Mouse (Mus musculus) thymus, adult 2 months (tissue): Measurements from ENCODE around the gene 1700021F05Rik. TPM values are rescaled to one million over a fixed set of nuclear protein-coding genes. Genes with fewer than 3 reads are reported as not detected.
A peak's percentile ranks its signal among the peaks of the same experiment; 100 is the strongest.

Experiments used
- DNase-seq: peaks from one replicate; pipeline ENCODE4 v3.0.0; 2021
- H3K27ac ChIP-seq: fragments of 200-500 bp; 2 replicates; pipeline ENCODE4 v1.5.1; 2012; ENCODE audit warnings: low read length, control low read depth; ENCODE audit not compliant: control insufficient read depth, insufficient read depth
- H3K27me3 ChIP-seq: fragments of 200-500 bp; 2 replicates; pipeline ENCODE4 v1.6.1; 2012; ENCODE audit warnings: mild to moderate bottlenecking, low read length, moderate library complexity, mixed read lengths; ENCODE audit not compliant: control insufficient read depth, insufficient read depth
- H3K36me3 ChIP-seq: fragments of 200-500 bp; 2 replicates; pipeline ENCODE4 v1.6.1; 2012; ENCODE audit warnings: mild to moderate bottlenecking, low read length, moderate library complexity; ENCODE audit not compliant: control insufficient read depth, insufficient read depth
- H3K4me1 ChIP-seq: fragments of 200-500 bp; replicated peaks from 2 replicates; pipeline ENCODE4 v1.6.1; 2012; ENCODE audit warnings: low read length; ENCODE audit not compliant: control insufficient read depth, insufficient read depth
- H3K4me3 ChIP-seq: fragments of 200-500 bp; 2 replicates; pipeline ENCODE4 v1.5.1; 2012; ENCODE audit warnings: mild to moderate bottlenecking, low read length, control low read depth, moderate library complexity; ENCODE audit not compliant: control insufficient read depth, insufficient read depth
- CTCF ChIP-seq: fragments of 200-500 bp; IDR thresholded peaks from 2 replicates; pipeline ENCODE4 v1.5.1; 2012; ENCODE audit warnings: mild to moderate bottlenecking, control low read depth, low read length, moderate library complexity, borderline replicate concordance; ENCODE audit not compliant: control insufficient read depth, poor library complexity, insufficient read depth; ENCODE audit errors: extremely low read depth
- POLR2A ChIP-seq: fragments of 200-500 bp; IDR thresholded peaks from 2 replicates; pipeline ENCODE4 v1.6.1; 2012; ENCODE audit warnings: mild to moderate bottlenecking, low read length, control low read depth, moderate library complexity; ENCODE audit not compliant: control insufficient read depth, poor library complexity, insufficient read depth; ENCODE audit errors: extremely low read depth
- WGBS: fragments of 180-500 bp; shearing (Covaris S2); methylation state at CpG from one replicate; pipeline ENCODE4 v1.1.7; 2018; 5-methylcytosine and 5-hydroxymethylcytosine counted together
- polyA plus RNA-seq: library from polyadenylated mRNA; depleted of rRNA; stranded (reverse); fragments of >200 nt; gene quantifications from 2 replicates; pipeline ENCODE4 v1.2.3, GENCODE M21; 2012

Gene 1700021F05Rik
- polyA plus RNA-seq, 1 experiment = 8.0 TPM

DNA sequence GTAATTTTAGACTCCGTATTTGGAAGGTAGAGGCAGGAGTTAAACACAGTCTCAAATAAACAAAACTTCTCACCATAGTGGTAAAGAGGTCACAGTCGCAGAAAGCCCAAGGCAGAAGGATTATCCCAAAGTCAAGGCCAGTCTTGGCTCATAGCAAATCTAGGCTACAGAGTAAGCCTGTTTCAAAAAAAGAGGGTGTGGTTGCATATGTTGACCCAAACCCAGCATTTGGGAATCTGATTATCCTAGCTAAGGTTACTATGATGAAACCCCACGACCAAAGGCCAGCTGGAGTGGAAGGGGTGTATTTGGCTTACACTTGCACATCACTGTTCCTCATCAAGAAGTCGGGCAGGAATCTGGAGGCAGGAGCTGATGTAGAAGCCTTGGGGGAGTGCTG is 52.5 kb downstream of the 1700021F05Rik start:
- DNase-seq = no peak
- Histone ChIP-seq H3K4me1 (no peaks in the 10 kb centered on the region), H3K27me3 (no peaks in the 10 kb centered on the region), H3K27ac (no peak overlapping the region), H3K4me3 (no peak overlapping the region), H3K36me3 (no peaks in the 10 kb centered on the region)
- TF ChIP-seq CTCF = no peak
- no peak for TF ChIP-seq POLR2A
- WGBS = 94% methylated on average over 4 of the region's 4 CpGs

DNA sequence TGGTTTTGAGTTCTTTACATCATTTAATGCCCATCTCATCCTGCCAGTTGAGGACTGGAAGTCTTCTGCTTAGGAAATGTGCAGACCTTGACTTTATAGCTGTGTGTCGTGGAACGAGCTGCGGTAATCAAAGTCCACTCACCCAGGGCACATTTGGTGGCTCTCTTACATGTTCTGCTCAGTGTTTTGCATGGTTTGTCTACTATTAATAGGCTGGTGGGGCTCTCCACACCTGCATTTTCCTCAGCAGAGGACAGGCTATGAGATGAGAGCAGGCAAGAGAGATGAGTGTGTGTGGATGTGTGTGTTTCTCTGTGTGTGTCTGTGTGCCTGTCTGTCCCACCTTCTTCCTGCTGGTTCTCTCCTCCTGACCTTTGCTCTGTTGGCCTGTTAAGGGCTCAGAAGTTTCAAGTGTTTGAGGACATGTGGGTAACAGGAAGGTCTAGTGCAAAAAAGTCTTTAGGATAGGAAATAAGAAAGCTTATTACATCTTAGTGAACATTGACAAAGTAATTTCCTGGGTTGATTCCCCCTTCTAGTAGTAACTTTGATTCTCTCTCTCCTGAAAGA is 53.3 kb downstream of the 1700021F05Rik start:
- no peak overlapping the region for H3K4me3 ChIP-seq
- no peak overlapping the region for H3K27ac ChIP-seq
- H3K36me3 ChIP-seq = no peaks in the 10 kb centered on the region
- no peak for TF ChIP-seq CTCF
- TF ChIP-seq POLR2A = no peak
- H3K27me3 ChIP-seq = no peaks in the 10 kb centered on the region
- H3K4me1 ChIP-seq = no peaks in the 10 kb centered on the region
- no peak for DNase-seq
- WGBS = 94% methylated on average over 3 of the region's 3 CpGs

DNA sequence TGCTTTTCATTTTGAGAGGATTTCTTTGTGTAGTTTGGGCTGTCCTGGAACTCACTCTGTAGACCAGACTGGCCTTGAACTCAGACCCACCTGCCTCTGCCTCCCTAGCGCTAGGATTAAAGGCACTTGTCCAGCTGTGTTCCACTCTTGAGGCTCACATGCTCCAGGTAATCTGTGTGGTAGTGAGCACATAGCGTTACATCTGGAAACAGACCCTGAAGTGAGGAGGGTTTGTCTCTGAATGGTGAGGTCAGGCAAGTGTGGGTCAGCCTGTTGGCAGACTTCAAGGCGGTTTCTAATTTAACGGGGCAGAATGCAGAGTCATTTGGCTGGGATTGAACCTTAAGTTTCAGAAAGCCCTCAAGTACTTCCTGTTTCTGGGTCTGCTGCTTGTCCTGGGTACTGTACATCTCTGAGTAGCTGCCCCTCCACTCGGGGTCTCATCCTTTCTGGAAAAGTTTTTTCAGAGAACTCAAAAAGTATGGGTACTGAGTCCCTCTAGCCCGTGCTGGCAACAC is 55.0 kb downstream of the 1700021F05Rik start:
- H3K4me1 ChIP-seq = no peaks in the 10 kb centered on the region
- no peaks in the 10 kb centered on the region for H3K36me3 ChIP-seq
- 73% methylated on average over 6 of the region's 6 CpGs for WGBS
- H3K27me3 ChIP-seq = no peaks in the 10 kb centered on the region
- H3K4me3 ChIP-seq = no peak overlapping the region
- DNase-seq = no peak
- no peak overlapping the region for H3K27ac ChIP-seq
- TF ChIP-seq CTCF = no peak
- TF ChIP-seq POLR2A = no peak

DNA sequence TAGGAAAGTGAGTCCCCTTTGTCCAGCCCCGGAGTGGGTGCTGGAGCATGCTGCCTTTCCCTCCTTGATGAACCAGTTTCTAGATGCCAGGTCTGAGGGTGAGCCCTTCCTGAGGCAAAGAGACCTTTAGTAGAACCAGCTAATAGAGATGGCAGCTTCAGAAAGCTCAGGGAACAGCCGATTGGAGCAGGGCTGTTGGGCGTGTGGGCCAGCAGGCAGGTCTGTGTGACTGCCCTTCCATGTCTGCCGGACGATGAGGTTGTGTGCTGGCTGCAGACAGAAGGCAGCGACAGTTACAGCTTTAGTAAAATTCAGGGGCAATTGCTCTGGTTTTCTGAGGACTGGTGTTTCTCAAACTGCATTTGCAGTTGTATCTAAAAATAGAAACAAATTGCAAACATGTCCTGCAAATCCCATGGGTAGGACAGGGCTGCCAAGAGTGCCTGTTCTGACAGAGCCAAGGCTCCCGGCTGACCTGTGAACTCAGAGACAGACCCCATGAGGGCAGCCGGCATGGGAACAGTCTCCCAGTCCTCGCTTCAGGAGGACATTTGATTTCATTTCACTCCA is 57.3 kb downstream of the 1700021F05Rik start:
- H3K27me3 ChIP-seq = no peaks in the 10 kb centered on the region
- peaks cover 2% of the 10 kb centered on the region; the same call in 1 of the 2 replicates for H3K4me1 ChIP-seq
- no peaks in the 10 kb centered on the region for H3K36me3 ChIP-seq
- no peak overlapping the region for H3K4me3 ChIP-seq
- DNase-seq = no peak
- WGBS = 92% methylated on average over 9 of the region's 9 CpGs
- H3K27ac ChIP-seq = no peak overlapping the region
- no peak for TF ChIP-seq POLR2A
- no peak for TF ChIP-seq CTCF

DNA sequence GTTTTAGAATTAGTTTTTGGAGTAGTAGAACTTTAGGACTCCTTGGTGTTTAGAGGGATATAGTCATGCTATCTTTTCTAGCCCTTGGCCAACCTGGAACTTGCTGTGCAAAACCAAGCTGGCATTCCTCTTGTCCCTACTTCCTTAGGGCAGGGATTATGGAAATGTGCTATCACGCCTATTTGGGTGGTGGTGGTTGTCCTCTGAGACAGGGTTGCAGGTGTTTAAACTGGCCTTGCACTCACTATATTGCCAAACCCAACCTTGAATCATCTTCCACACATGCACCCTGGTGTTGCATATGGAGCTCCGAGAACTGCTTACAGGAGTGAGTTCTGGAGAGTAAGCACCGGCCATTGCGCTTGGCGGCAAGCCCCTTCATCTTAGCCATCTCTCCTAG is 58.8 kb downstream of the 1700021F05Rik start:
- Histone ChIP-seq H3K27ac (no peak overlapping the region), H3K27me3 (no peaks in the 10 kb centered on the region), H3K4me3 (no peak overlapping the region), H3K4me1 (peaks cover 2% of the 10 kb centered on the region; the same call in 1 of the 2 replicates), H3K36me3 (no peaks in the 10 kb centered on the region)
- TF ChIP-seq POLR2A (no peak), CTCF (no peak)
- WGBS = 96% methylated on average over 5 of the region's 5 CpGs
- no peak for DNase-seq

DNA sequence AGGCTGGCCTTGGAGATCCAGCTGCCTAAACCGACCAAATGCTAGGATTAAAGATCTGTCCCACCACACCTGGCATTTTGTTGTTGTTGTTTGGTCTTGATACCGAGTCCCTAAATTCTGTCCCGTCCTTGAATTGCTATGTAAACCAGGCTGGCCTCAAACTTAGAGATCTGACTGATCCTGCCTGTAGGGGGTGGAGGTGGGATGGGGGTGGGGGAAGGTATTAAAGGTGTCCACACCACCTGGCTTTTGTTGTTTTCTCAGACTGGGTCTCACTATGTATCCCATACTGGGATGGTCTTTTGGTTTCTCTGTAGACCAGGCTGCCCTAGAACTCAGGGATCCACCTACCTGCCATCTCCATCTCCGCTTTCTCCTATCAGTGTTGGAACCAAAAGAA is 59.6 kb downstream of the 1700021F05Rik start:
- Histone ChIP-seq H3K36me3 (no peaks in the 10 kb centered on the region), H3K4me3 (no peak overlapping the region), H3K4me1 (peaks cover 2% of the 10 kb centered on the region; the same call in 1 of the 2 replicates), H3K27ac (no peak overlapping the region), H3K27me3 (no peaks in the 10 kb centered on the region)
- 92% methylated on average over 4 of the region's 4 CpGs for WGBS
- DNase-seq = no peak
- TF ChIP-seq CTCF = no peak
- TF ChIP-seq POLR2A = no peak

DNA sequence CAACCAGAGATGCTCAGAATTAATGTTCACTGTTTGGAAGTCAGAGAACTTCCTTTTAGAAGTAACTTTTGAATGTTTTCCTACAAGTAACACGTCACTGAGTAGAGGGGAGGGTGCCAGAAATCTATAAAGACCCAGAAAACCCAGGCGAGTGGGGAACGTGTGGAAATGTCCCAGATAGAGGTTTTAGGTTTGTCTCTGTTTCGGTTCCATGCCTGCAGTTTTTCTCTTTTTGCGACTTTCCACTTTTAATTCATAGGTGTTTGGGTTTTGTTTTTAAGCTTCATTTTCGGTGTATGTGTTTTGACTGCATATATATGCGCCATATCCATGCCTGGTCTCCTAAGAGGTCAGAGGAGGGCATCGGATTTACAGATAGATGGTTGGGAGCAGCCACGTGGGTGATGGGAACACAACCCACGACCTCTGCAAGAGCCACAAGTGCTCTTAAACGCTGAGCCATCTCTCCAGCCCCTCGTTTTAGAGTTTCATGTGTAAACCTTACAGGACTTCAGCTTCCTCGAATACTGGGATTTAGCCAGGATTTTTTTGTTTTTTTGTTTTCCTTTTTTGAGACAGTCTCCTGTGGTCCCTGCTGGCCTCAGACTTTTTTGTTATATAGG is 60.5 kb downstream of the 1700021F05Rik start:
- Histone ChIP-seq H3K4me1 (peaks cover 2% of the 10 kb centered on the region; the same call in 1 of the 2 replicates), H3K27ac (no peak overlapping the region; the same call in 1 of the 2 replicates), H3K27me3 (no peaks in the 10 kb centered on the region), H3K4me3 (peak overlapping the region; percentile 99), H3K36me3 (no peaks in the 10 kb centered on the region)
- 39% methylated on average over 13 of the region's 13 CpGs for WGBS
- DNase-seq = no peak
- TF ChIP-seq POLR2A (no peak), CTCF (no peak)
